8 mouse cellular contexts compared by ENCODE assay signal in genomic region chr13:112998427-112999201, GRCm38 (mm10). TPM values are rescaled to one million over a fixed set of nuclear protein-coding genes. Genes with fewer than 3 reads are reported as not detected.
DNase-seq lines count a peak whose midpoint lies in the region; ATAC-seq and TF ChIP-seq lines count a peak whose summit lies in the region.

No protein-coding gene starts in this region.

- H3K36me3 ChIP-seq in forebrain, embryonic 14.5 days (ENCODE audit: control insufficient read depth, insufficient read depth, low read length), result no peaks in the 10 kb centered on the region
- no peaks in the 10 kb centered on the region for H3K36me3 ChIP-seq in kidney, embryonic 15.5 days
- H3K36me3 ChIP-seq in lung, embryonic 15.5 days, result no peaks in the 10 kb centered on the region

- peak overlapping the region; percentile 0 for H3K4me3 ChIP-seq in lung, adult 2 months (replicated peaks; ENCODE audit: extremely low read depth, low read depth, low read length)
- H3K4me3 ChIP-seq in forebrain, embryonic 14.5 days (ENCODE audit: low read depth, low read length), result peak overlapping the region; percentile 39
- peak overlapping the region; percentile 46 for H3K4me3 ChIP-seq in kidney, embryonic 15.5 days (replicated peaks)
- H3K4me3 ChIP-seq in lung, embryonic 15.5 days, result peak overlapping the region; percentile 39

- peak overlapping the region; percentile 87 for H3K4me2 ChIP-seq in forebrain, embryonic 14.5 days (ENCODE audit: low read length)
- H3K4me2 ChIP-seq in kidney, embryonic 15.5 days, result peak overlapping the region; percentile 83
- H3K4me2 ChIP-seq in lung, embryonic 15.5 days, result peak overlapping the region; percentile 81

- peaks cover 64% of the 10 kb centered on the region for H3K27me3 ChIP-seq in forebrain, embryonic 14.5 days (replicated peaks; ENCODE audit: control insufficient read depth, insufficient read depth, low read length)
- peaks cover 91% of the 10 kb centered on the region for H3K27me3 ChIP-seq in kidney, embryonic 15.5 days
- peaks cover 70% of the 10 kb centered on the region for H3K27me3 ChIP-seq in lung, embryonic 15.5 days

- under 1% methylated on average over 46 of the region's 46 CpGs for WGBS in lung, adult 2 months
- under 1% methylated on average over 46 of the region's 46 CpGs for WGBS in forebrain, embryonic 14.5 days
- WGBS in kidney, embryonic 15.5 days, result under 1% methylated on average over 46 of the region's 46 CpGs
- under 1% methylated on average over 46 of the region's 46 CpGs for WGBS in lung, embryonic 15.5 days

- TF ChIP-seq POLR2A in lung, adult 2 months (IDR thresholded peaks at IDR 0.05; ENCODE audit: borderline replicate concordance, extremely low read depth, low read depth, low read length), result peak; percentile 14; the same call in 1 of the 2 replicates

- H3K9me3 ChIP-seq in forebrain, embryonic 14.5 days (replicated peaks; ENCODE audit: control insufficient read depth, low read length), result no peaks in the 10 kb centered on the region
- H3K9me3 ChIP-seq in kidney, embryonic 15.5 days (replicated peaks), result no peaks in the 10 kb centered on the region
- H3K9me3 ChIP-seq in lung, embryonic 15.5 days, result no peaks in the 10 kb centered on the region

- H3K27ac ChIP-seq in forebrain, embryonic 14.5 days (ENCODE audit: low read depth, low read length), result no peak overlapping the region
- no peak overlapping the region for H3K27ac ChIP-seq in kidney, embryonic 15.5 days
- H3K27ac ChIP-seq in lung, embryonic 15.5 days, result peak overlapping the region; percentile 30; the same call in 1 of the 2 replicates

- TF ChIP-seq CTCF in lung, adult 2 months (IDR thresholded peaks at IDR 0.05; ENCODE audit: insufficient read depth, low read length), result no peak

- H3K4me1 ChIP-seq in lung, adult 2 months (ENCODE audit: control insufficient read depth, insufficient read depth, low read length), result 0 out of 2 replicates have a peak, but pooled peaks cover 4% of the 10 kb centered on the region
- peaks cover 7% of the 10 kb centered on the region for H3K4me1 ChIP-seq in forebrain, embryonic 14.5 days (ENCODE audit: control insufficient read depth, insufficient read depth, low read length)
- peaks cover 21% of the 10 kb centered on the region for H3K4me1 ChIP-seq in kidney, embryonic 15.5 days
- peaks cover 16% of the 10 kb centered on the region for H3K4me1 ChIP-seq in lung, embryonic 15.5 days

- peak overlapping the region; percentile 64 for H3K9ac ChIP-seq in forebrain, embryonic 14.5 days (ENCODE audit: low read length)
- peak overlapping the region; percentile 34; the same call in 1 of the 2 replicates for H3K9ac ChIP-seq in kidney, embryonic 15.5 days
- H3K9ac ChIP-seq in lung, embryonic 15.5 days, result peak overlapping the region; percentile 39

- ATAC-seq in forebrain, embryonic 14.5 days, result peak; percentile 43; the same call in 1 of the 2 replicates
- peak; percentile 31; the same call in 1 of the 2 replicates for ATAC-seq in kidney, embryonic 15.5 days (replicated peaks; ENCODE audit: low FRiP score)
- ATAC-seq in lung, embryonic 15.5 days (ENCODE audit: borderline replicate concordance, extremely low read depth, low FRiP score, low TSS enrichment), result no peak; the same call in 1 of the 2 replicates

- peak; percentile 31 for DNase-seq in lung, adult 2 months
- DNase-seq in lung, postnatal 14 days, result no peak
- peak; percentile 18 for DNase-seq in adrenal gland, adult 8-10 months
- peak; percentile 52 for DNase-seq in forebrain, embryonic 14.5 days (ENCODE audit: low spot score)
- peak; percentile 73 for DNase-seq in right cerebral cortex, adult 18-20 months
- no peak for DNase-seq in ovary, postnatal 14 days (ENCODE audit: low spot score)

RNA-seq across cellular contexts. Expression of gene Mcidas, which starts 5.0 kb away (rescaled TPM):
- 0.47 and 0.66 TPM in 2 replicates for polyA plus RNA-seq in lung, adult 2 months (2012; rRNA removed)
- under 1 TPM in 1 of 4 experiments, not detected in 3; 0.11 TPM for total RNA-seq in adrenal gland, adult 8-10 months (2022)
- polyA plus RNA-seq in forebrain, embryonic 14.5 days (2014; fragmentation: Nextera tagmentation; extraction: Ambion mirVana), result 0.73 and 0.94 TPM in 2 replicates
- not detected in 2 replicates for polyA plus RNA-seq in kidney, embryonic 15.5 days (2015; fragmentation: Nextera tagmentation; extraction: Ambion mirVana)
- polyA plus RNA-seq in lung, embryonic 15.5 days (2015; fragmentation: Nextera tagmentation; extraction: Ambion mirVana), result 6.3 and 6.9 TPM in 2 replicates

RNA-seq across cellular contexts. Expression of gene Ccno, which starts 11.0 kb away (rescaled TPM):
- polyA plus RNA-seq in lung, adult 2 months (2012; rRNA removed), result 5.9 and 8.4 TPM in 2 replicates
- under 1 TPM; 0.73 to 0.87 (median 0.77) TPM for total RNA-seq in adrenal gland, adult 8-10 months (2022)
- polyA plus RNA-seq in forebrain, embryonic 14.5 days (2014; fragmentation: Nextera tagmentation; extraction: Ambion mirVana), result 1.5 and 2.2 TPM in 2 replicates
- polyA plus RNA-seq in kidney, embryonic 15.5 days (2015; fragmentation: Nextera tagmentation; extraction: Ambion mirVana), result 0.49 and 0.61 TPM in 2 replicates
- 12.3 and 13.5 TPM in 2 replicates for polyA plus RNA-seq in lung, embryonic 15.5 days (2015; fragmentation: Nextera tagmentation; extraction: Ambion mirVana)

RNA-seq across cellular contexts. Expression of gene Cdc20b, which starts 36.3 kb away (rescaled TPM):
- 0.27 and 0.54 TPM in 2 replicates for polyA plus RNA-seq in lung, adult 2 months (2012; rRNA removed)
- total RNA-seq in adrenal gland, adult 8-10 months (2022), result not detected
- 0.43 and 0.71 TPM in 2 replicates for polyA plus RNA-seq in forebrain, embryonic 14.5 days (2014; fragmentation: Nextera tagmentation; extraction: Ambion mirVana)
- not detected in 2 replicates for polyA plus RNA-seq in kidney, embryonic 15.5 days (2015; fragmentation: Nextera tagmentation; extraction: Ambion mirVana)
- 2.1 and 2.8 TPM in 2 replicates for polyA plus RNA-seq in lung, embryonic 15.5 days (2015; fragmentation: Nextera tagmentation; extraction: Ambion mirVana)

RNA-seq across cellular contexts. Expression of gene Gpx8, which starts 47.6 kb away (rescaled TPM):
- polyA plus RNA-seq in lung, adult 2 months (2012; rRNA removed), result 6.8 and 10.6 TPM in 2 replicates
- total RNA-seq in adrenal gland, adult 8-10 months (2022), result 100 to 1,000 TPM in 2 of 4 experiments, 10 to 100 TPM in 2; 91.6 to 107 (median 101) TPM
- 57.7 and 59.3 TPM in 2 replicates for polyA plus RNA-seq in forebrain, embryonic 14.5 days (2014; fragmentation: Nextera tagmentation; extraction: Ambion mirVana)
- 161 TPM in 2 replicates for polyA plus RNA-seq in kidney, embryonic 15.5 days (2015; fragmentation: Nextera tagmentation; extraction: Ambion mirVana)
- 175 TPM in 2 replicates for polyA plus RNA-seq in lung, embryonic 15.5 days (2015; fragmentation: Nextera tagmentation; extraction: Ambion mirVana)

Comparison
In these comparisons a context has a peak if more than half of its experiments do, and no peak if none do; other contexts are left out.
1. DNase-seq: peak in lung, adult 2 months (single experiment), adrenal gland, adult 8-10 months (single experiment), forebrain, embryonic 14.5 days (single experiment) and right cerebral cortex, adult 18-20 months (single experiment); none in lung, postnatal 14 days (single experiment) and ovary, postnatal 14 days (single experiment).
2. Peak in every context shown above with its lines, with median percentiles within 50 percentile points of each other: H3K4me3 ChIP-seq, H3K4me2 ChIP-seq and H3K9ac ChIP-seq.